Mouse (Mus musculus) lung, adult 2 months (tissue): ENCODE measurements around the gene F3.

Experiments
- CTCF ChIP-seq: fragments of 200-500 bp; IDR thresholded peaks from 2 replicates; pipeline ENCODE4 v1.5.1; 2011; ENCODE audit warnings: mild to moderate bottlenecking, low read length, control low read depth; ENCODE audit not compliant: insufficient read depth
- POLR2A ChIP-seq: fragments of 200-500 bp; IDR thresholded peaks from 2 replicates; pipeline ENCODE4 v1.6.1; 2011; ENCODE audit warnings: low read depth, mild to moderate bottlenecking, control low read depth, low read length, borderline replicate concordance; ENCODE audit errors: extremely low read depth

DNA sequence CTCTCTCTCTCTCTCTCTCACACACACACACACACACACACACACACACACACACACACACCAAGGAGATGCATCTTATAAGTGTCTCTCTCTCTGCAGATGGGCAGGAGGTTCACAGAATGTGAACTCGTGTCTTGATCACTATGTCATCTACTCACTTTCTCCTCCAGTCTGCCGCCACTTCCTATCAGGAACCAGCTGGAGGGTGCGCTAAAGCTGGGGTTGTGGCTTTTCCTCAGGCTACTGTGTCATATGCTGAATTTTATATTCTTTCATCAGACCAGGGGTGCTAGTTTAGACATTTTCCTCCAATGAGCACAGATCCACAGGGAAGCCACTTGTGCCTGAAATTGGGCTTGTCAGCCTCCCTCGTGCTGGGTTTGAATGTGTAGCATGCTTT lies 6.3 kb downstream of the F3 start:
- TF ChIP-seq POLR2A (no peak), CTCF (no peak)
